Mouse (Mus musculus): ENCODE data around the gene Ppp2r5a. TPM values are rescaled to one million over a fixed set of nuclear protein-coding genes. Genes with fewer than 3 reads are reported as not detected.

Gene Ppp2r5a
- total and polyA plus RNA-seq, 2 experiments from 2014 or later, result 11.5 to 36.6 TPM

- 80% methylated on average over 23 of the region's 23 CpGs for WGBS
- TF ChIP-seq CTCF (IDR thresholded peaks at IDR 0.05; ENCODE audit: low read depth), result no peak
Measured at GRCm38 (mm10) chr1:191349486-191350037, 53.5 kb downstream of the Ppp2r5a start.

GRCm38 (mm10) chr1:191348996-191349395 is 54.1 kb downstream of the Ppp2r5a start:
- WGBS, result 58% methylated on average over 5 of the region's 5 CpGs
- no peak overlapping the region for H3K9ac ChIP-seq
- ATAC-seq, result no peak
- H3K4me1 ChIP-seq (ENCODE audit: insufficient read depth), result no peaks in the 10 kb centered on the region
- no peaks in the 10 kb centered on the region for H3K9me3 ChIP-seq (ENCODE audit: low read length)
- H3K4me3 ChIP-seq (ENCODE audit: low read depth, low read length), result no peak overlapping the region
- TF ChIP-seq CTCF (IDR thresholded peaks at IDR 0.05; ENCODE audit: low read depth), result no peak
- no peak overlapping the region for H3K4me2 ChIP-seq (ENCODE audit: low read depth)
- no peaks in the 10 kb centered on the region for H3K27me3 ChIP-seq (ENCODE audit: insufficient read depth, low read length)
- peaks cover 71% of the 10 kb centered on the region for H3K36me3 ChIP-seq (ENCODE audit: insufficient read depth)
- DNase-seq, result no peak
- H3K27ac ChIP-seq (ENCODE audit: low read depth, low read length), result no peak overlapping the region

More at GRCm38 (mm10) chr1:191349486-191350037, 53.5 kb downstream of the Ppp2r5a start:
- Histone ChIP-seq H3K27me3 (ENCODE audit: insufficient read depth, low read length) (no peaks in the 10 kb centered on the region), H3K9ac (no peak overlapping the region), H3K27ac (ENCODE audit: low read depth, low read length) (no peak overlapping the region), H3K36me3 (ENCODE audit: insufficient read depth) (peaks cover 67% of the 10 kb centered on the region), H3K4me1 (ENCODE audit: insufficient read depth) (no peaks in the 10 kb centered on the region), H3K4me3 (ENCODE audit: low read depth, low read length) (no peak overlapping the region), H3K4me2 (ENCODE audit: low read depth) (no peak overlapping the region), H3K9me3 (ENCODE audit: low read length) (no peaks in the 10 kb centered on the region)
- ATAC-seq (no peak), DNase-seq (no peak)

GRCm38 (mm10) chr1:191348592-191348991 is 54.5 kb downstream of the Ppp2r5a start:
- H3K9ac ChIP-seq, result no peak overlapping the region
- no peak overlapping the region for H3K4me3 ChIP-seq (ENCODE audit: low read depth, low read length)
- H3K27me3 ChIP-seq (ENCODE audit: insufficient read depth, low read length), result no peaks in the 10 kb centered on the region
- H3K4me1 ChIP-seq (ENCODE audit: insufficient read depth), result no peaks in the 10 kb centered on the region
- TF ChIP-seq CTCF (IDR thresholded peaks at IDR 0.05; ENCODE audit: low read depth), result no peak
- H3K36me3 ChIP-seq (ENCODE audit: insufficient read depth), result peaks cover 75% of the 10 kb centered on the region
- DNase-seq, result no peak
- WGBS, result 88% methylated on average over 2 of the region's 2 CpGs
- no peak overlapping the region for H3K27ac ChIP-seq (ENCODE audit: low read depth, low read length)
- no peak for ATAC-seq
- H3K9me3 ChIP-seq (ENCODE audit: low read length), result no peaks in the 10 kb centered on the region
- H3K4me2 ChIP-seq (ENCODE audit: low read depth), result no peak overlapping the region

- Histone ChIP-seq H3K4me1 (ENCODE audit: insufficient read depth) (no peaks in the 10 kb centered on the region), H3K9ac (no peak overlapping the region), H3K4me2 (ENCODE audit: low read depth) (no peak overlapping the region), H3K4me3 (ENCODE audit: low read depth, low read length) (no peak overlapping the region), H3K9me3 (ENCODE audit: low read length) (no peaks in the 10 kb centered on the region), H3K36me3 (ENCODE audit: insufficient read depth) (peaks cover 79% of the 10 kb centered on the region), H3K27ac (ENCODE audit: low read depth, low read length) (no peak overlapping the region), H3K27me3 (ENCODE audit: insufficient read depth, low read length) (no peaks in the 10 kb centered on the region)
- no peak for TF ChIP-seq CTCF (IDR thresholded peaks at IDR 0.05; ENCODE audit: low read depth)
- ATAC-seq (no peak), DNase-seq (no peak)
- WGBS, result 94% methylated on average over 8 of the region's 8 CpGs
Measured at GRCm38 (mm10) chr1:191347602-191348001, 55.5 kb downstream of the Ppp2r5a start.

GRCm38 (mm10) chr1:191340530-191340929 is 62.5 kb downstream of the Ppp2r5a start:
- no peaks in the 10 kb centered on the region for H3K4me1 ChIP-seq (ENCODE audit: insufficient read depth)
- DNase-seq, result no peak
- ATAC-seq, result no peak
- no peak overlapping the region for H3K27ac ChIP-seq (ENCODE audit: low read depth, low read length)
- 91% methylated on average over 4 of the region's 4 CpGs for WGBS
- no peaks in the 10 kb centered on the region for H3K9me3 ChIP-seq (ENCODE audit: low read length)
- H3K36me3 ChIP-seq (ENCODE audit: insufficient read depth), result peaks cover 86% of the 10 kb centered on the region
- H3K4me2 ChIP-seq (ENCODE audit: low read depth), result no peak overlapping the region
- no peaks in the 10 kb centered on the region for H3K27me3 ChIP-seq (ENCODE audit: insufficient read depth, low read length)
- no peak for TF ChIP-seq CTCF (IDR thresholded peaks at IDR 0.05; ENCODE audit: low read depth)
- no peak overlapping the region for H3K4me3 ChIP-seq (ENCODE audit: low read depth, low read length)
- no peak overlapping the region for H3K9ac ChIP-seq

- H3K4me1 ChIP-seq (ENCODE audit: insufficient read depth), result no peaks in the 10 kb centered on the region
- ATAC-seq (no peak), DNase-seq (no peak)
- H3K27ac ChIP-seq (ENCODE audit: low read depth, low read length), result no peak overlapping the region
- peaks cover 80% of the 10 kb centered on the region for H3K36me3 ChIP-seq (ENCODE audit: insufficient read depth)
- 86% methylated on average over 2 of the region's 2 CpGs for WGBS
- no peak overlapping the region for H3K9ac ChIP-seq
- no peak overlapping the region for H3K4me2 ChIP-seq (ENCODE audit: low read depth)
- H3K4me3 ChIP-seq (ENCODE audit: low read depth, low read length), result no peak overlapping the region
- no peaks in the 10 kb centered on the region for H3K9me3 ChIP-seq (ENCODE audit: low read length)
- no peak for TF ChIP-seq CTCF (IDR thresholded peaks at IDR 0.05; ENCODE audit: low read depth)
- H3K27me3 ChIP-seq (ENCODE audit: insufficient read depth, low read length), result no peaks in the 10 kb centered on the region
Measured at GRCm38 (mm10) chr1:191339876-191340275, 63.2 kb downstream of the Ppp2r5a start.

- no peak overlapping the region for H3K27ac ChIP-seq (ENCODE audit: low read depth, low read length)
- ATAC-seq, result no peak
- H3K9ac ChIP-seq, result no peak overlapping the region
- no peak overlapping the region for H3K4me2 ChIP-seq (ENCODE audit: low read depth)
- H3K27me3 ChIP-seq (ENCODE audit: insufficient read depth, low read length), result no peaks in the 10 kb centered on the region
- no peak overlapping the region for H3K4me3 ChIP-seq (ENCODE audit: low read depth, low read length)
- no peaks in the 10 kb centered on the region for H3K4me1 ChIP-seq (ENCODE audit: insufficient read depth)
- no peak for DNase-seq
- peaks cover 53% of the 10 kb centered on the region for H3K36me3 ChIP-seq (ENCODE audit: insufficient read depth)
- 91% methylated on average over 5 of the region's 5 CpGs for WGBS
- TF ChIP-seq CTCF (IDR thresholded peaks at IDR 0.05; ENCODE audit: low read depth), result no peak
- no peaks in the 10 kb centered on the region for H3K9me3 ChIP-seq (ENCODE audit: low read length)
Measured at GRCm38 (mm10) chr1:191334500-191334899, 68.6 kb downstream of the Ppp2r5a start.
